Mouse (Mus musculus) kidney, postnatal 0 days (tissue): Measurements from ENCODE around the gene Jak2. TPM values are rescaled to one million over a fixed set of nuclear protein-coding genes. Genes with fewer than 3 reads are reported as not detected.

ENCODE experiments used
- ATAC-seq: fragments of 200-750 bp; cut with Nextera tagmentation; replicated peaks from 2 replicates; pipeline ENCODE4 v1.8.0; 2017; ENCODE audit warnings: low read depth, moderate number of reproducible peaks, moderate TSS enrichment, moderate library complexity; ENCODE audit not compliant: low FRiP score
- DNase-seq: peaks from one replicate; pipeline ENCODE4 v3.0.0-alpha.2; 2016; ENCODE audit warnings: low spot score
- H3K27ac ChIP-seq: fragments of 300-500 bp; sonication (generic); 2 replicates; pipeline ENCODE4 v1.5.1; 2014; ENCODE audit warnings: mild to moderate bottlenecking
- H3K27me3 ChIP-seq: fragments of 300-500 bp; sonication (generic); 2 replicates; pipeline ENCODE4 v1.6.1; 2014; ENCODE audit warnings: low read length, mixed read lengths; ENCODE audit not compliant: insufficient read depth
- H3K36me3 ChIP-seq: fragments of 300-500 bp; sonication (generic); 2 replicates; pipeline ENCODE4 v1.6.1; 2014; ENCODE audit warnings: low read length, mixed read lengths; ENCODE audit not compliant: insufficient read depth
- H3K4me1 ChIP-seq: fragments of 300-500 bp; sonication (generic); replicated peaks from 2 replicates; pipeline ENCODE4 v1.6.1; 2014; ENCODE audit warnings: antibody characterized with exemption, low read length, mixed read lengths; ENCODE audit not compliant: insufficient read depth
- H3K4me2 ChIP-seq: fragments of 300-500 bp; sonication (generic); 2 replicates; pipeline ENCODE4 v1.6.1; 2014; ENCODE audit warnings: mild to moderate bottlenecking, low read length, moderate library complexity, mixed read lengths
- H3K4me3 ChIP-seq: fragments of 300-500 bp; sonication (generic); replicated peaks from 2 replicates; pipeline ENCODE4 v1.5.1; 2014; ENCODE audit warnings: low read depth, low read length
- H3K9ac ChIP-seq: fragments of 300-500 bp; sonication (generic); 2 replicates; pipeline ENCODE4 v1.6.1; 2014; ENCODE audit warnings: low read depth, low read length
- H3K9me3 ChIP-seq: fragments of 300-500 bp; sonication (generic); replicated peaks from 2 replicates; pipeline ENCODE4 v1.6.1; 2016; ENCODE audit warnings: low read length, inconsistent platforms, mixed read lengths
- CTCF ChIP-seq: IDR thresholded peaks from 2 replicates; pipeline ENCODE4 v1.5.1; 2016; ENCODE audit warnings: antibody characterized with exemption, low read depth, mild to moderate bottlenecking, moderate library complexity
- WGBS: fragments of 180-500 bp; shearing (Covaris S2); extraction: QIAGEN DNeasy Blood & Tissue Kit; methylation state at CpG from one replicate; pipeline ENCODE4 v1.1.7; 2014; 5-methylcytosine and 5-hydroxymethylcytosine counted together
- polyA plus RNA-seq: library from polyadenylated mRNA; unstranded; fragments of >200 nt; fragmentation: Nextera tagmentation; extraction: Ambion mirVana; gene quantifications from 2 replicates; pipeline ENCODE4 v1.2.1, GENCODE M21; 2015

Jak2 gene
- polyA plus RNA-seq, 1 experiment from 2014 or later, result 9.8 TPM

DNA sequence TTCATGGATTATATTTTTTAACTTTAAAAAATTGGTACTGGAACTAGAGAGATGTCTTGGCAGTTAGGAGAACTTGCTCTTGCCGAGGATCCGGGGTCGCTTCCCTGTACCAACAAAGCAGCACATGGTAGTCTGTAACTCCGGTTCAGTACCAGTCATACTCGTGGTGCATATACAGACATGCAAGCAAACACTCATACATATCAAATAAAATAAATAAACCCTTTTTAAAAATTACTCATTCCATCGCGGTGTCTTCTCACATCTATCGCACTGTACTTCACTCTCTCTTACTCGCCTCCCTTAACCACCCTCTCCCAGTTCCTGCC lies 74.2 kb downstream of the Jak2 start:
- 55% methylated on average over 9 of the region's 9 CpGs for WGBS
- peak overlapping the region; percentile 28 for H3K4me3 ChIP-seq
- H3K9ac ChIP-seq, result no peak overlapping the region
- DNase-seq, result no peak
- no peak for TF ChIP-seq CTCF
- peak overlapping the region; percentile 62 for H3K4me2 ChIP-seq
- no peaks in the 10 kb centered on the region for H3K4me1 ChIP-seq
- no peak for ATAC-seq
- H3K9me3 ChIP-seq, result no peaks in the 10 kb centered on the region
- H3K27me3 ChIP-seq, result no peaks in the 10 kb centered on the region
- H3K36me3 ChIP-seq, result no peaks in the 10 kb centered on the region
- H3K27ac ChIP-seq, result 0 out of 2 replicates have a peak overlapping the region, but pooled peaks have one; percentile 2

- DNase-seq (no peak), ATAC-seq (no peak)
- H3K9ac ChIP-seq, result no peak overlapping the region
- H3K36me3 ChIP-seq, result no peaks in the 10 kb centered on the region
- no peaks in the 10 kb centered on the region for H3K4me1 ChIP-seq
- no peak overlapping the region for H3K27ac ChIP-seq
- H3K9me3 ChIP-seq, result no peaks in the 10 kb centered on the region
- no peak overlapping the region for H3K4me2 ChIP-seq
- H3K4me3 ChIP-seq, result no peak overlapping the region
- H3K27me3 ChIP-seq, result no peaks in the 10 kb centered on the region
- no peak for TF ChIP-seq CTCF
- 84% methylated on average over 4 of the region's 4 CpGs for WGBS
These were observed 74.8 kb downstream of the Jak2 start for GRCm38 (mm10) chr19:29326396-29326795.

GRCm38 (mm10) chr19:29326822-29327552 lies 75.4 kb downstream of the Jak2 start:
- no peak for ATAC-seq
- H3K9me3 ChIP-seq, result no peaks in the 10 kb centered on the region
- H3K27me3 ChIP-seq, result no peaks in the 10 kb centered on the region
- no peaks in the 10 kb centered on the region for H3K4me1 ChIP-seq
- no peak for TF ChIP-seq CTCF
- H3K36me3 ChIP-seq, result no peaks in the 10 kb centered on the region
- WGBS, result 83% methylated on average over 13 of the region's 13 CpGs
- no peak overlapping the region for H3K4me3 ChIP-seq
- no peak overlapping the region for H3K27ac ChIP-seq
- H3K9ac ChIP-seq, result no peak overlapping the region
- DNase-seq, result no peak
- no peak overlapping the region for H3K4me2 ChIP-seq

- H3K4me2 ChIP-seq, result peak within 1 kb of the TSS; percentile 67
- DNase-seq (peak; percentile 65), ATAC-seq (peak; percentile 82)
- H3K4me3 ChIP-seq, result peak within 1 kb of the TSS; percentile 35
- H3K27ac ChIP-seq, result no peak within 1 kb of the TSS
- H3K27me3 ChIP-seq, result no peaks in the 10 kb centered on the region
- H3K4me1 ChIP-seq, result peaks cover 5% of the 10 kb centered on the region; the same call in 1 of the 2 replicates
- no peaks in the 10 kb centered on the region for H3K36me3 ChIP-seq
- H3K9me3 ChIP-seq, result no peaks in the 10 kb centered on the region
- no peak for TF ChIP-seq CTCF
- H3K9ac ChIP-seq, result peak within 1 kb of the TSS; percentile 25
- 4% methylated on average over 23 of the region's 23 CpGs for WGBS
These were observed 82.6 kb downstream of the Jak2 start, which contains the start of gene Rln1 for GRCm38 (mm10) chr19:29334068-29334745. Rln1 (minus strand) TSS chr19:29334670.

DNA sequence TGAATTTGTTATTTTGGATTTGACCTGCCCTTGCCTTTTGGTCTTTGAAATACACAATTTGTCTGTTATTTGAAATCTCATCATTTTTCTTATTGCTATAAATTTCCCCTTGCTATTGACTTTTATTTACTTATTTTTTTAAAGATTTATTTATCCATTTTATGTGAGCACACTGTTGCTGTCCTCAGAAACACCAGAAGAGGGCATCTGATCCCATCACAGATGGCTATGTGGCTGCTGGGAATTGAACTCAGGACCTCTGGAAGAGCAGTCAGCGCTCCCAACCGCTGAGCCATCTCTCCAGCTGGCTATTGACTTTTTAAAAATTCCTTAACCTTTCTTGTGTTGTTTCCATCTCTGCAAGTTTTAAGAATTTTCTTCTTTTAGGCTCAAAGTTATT lies 85.0 kb downstream of the Jak2 start:
- Histone ChIP-seq H3K4me1 (peaks cover 5% of the 10 kb centered on the region; the same call in 1 of the 2 replicates), H3K27ac (no peak overlapping the region), H3K4me3 (no peak overlapping the region), H3K9ac (no peak overlapping the region), H3K36me3 (no peaks in the 10 kb centered on the region), H3K27me3 (no peaks in the 10 kb centered on the region), H3K9me3 (no peaks in the 10 kb centered on the region), H3K4me2 (no peak overlapping the region)
- ATAC-seq, result no peak
- WGBS, result 88% methylated on average over 2 of the region's 2 CpGs
- TF ChIP-seq CTCF, result no peak
- no peak for DNase-seq

GRCm38 (mm10) chr19:29341029-29341428 lies 89.4 kb downstream of the Jak2 start:
- TF ChIP-seq CTCF, result no peak
- ATAC-seq, result no peak

More at GRCm38 (mm10) chr19:29341029-29341428, 89.4 kb downstream of the Jak2 start:
- H3K36me3 ChIP-seq, result no peaks in the 10 kb centered on the region
- H3K4me1 ChIP-seq, result no peaks in the 10 kb centered on the region
- no peak overlapping the region for H3K27ac ChIP-seq
- DNase-seq, result no peak
- H3K4me3 ChIP-seq, result no peak overlapping the region
- H3K4me2 ChIP-seq, result no peak overlapping the region
- WGBS, result 74% methylated on average over 4 of the region's 4 CpGs
- no peaks in the 10 kb centered on the region for H3K27me3 ChIP-seq
- H3K9me3 ChIP-seq, result no peaks in the 10 kb centered on the region
- no peak overlapping the region for H3K9ac ChIP-seq
